Mouse (Mus musculus): Measurements from ENCODE around the gene Tpst1. TPM values are rescaled to one million over a fixed set of nuclear protein-coding genes. Genes with fewer than 3 reads are reported as not detected.

Gene Tpst1
- polyA plus RNA-seq, 1 experiment from 2014 or later, result 72.9 TPM

DNA sequence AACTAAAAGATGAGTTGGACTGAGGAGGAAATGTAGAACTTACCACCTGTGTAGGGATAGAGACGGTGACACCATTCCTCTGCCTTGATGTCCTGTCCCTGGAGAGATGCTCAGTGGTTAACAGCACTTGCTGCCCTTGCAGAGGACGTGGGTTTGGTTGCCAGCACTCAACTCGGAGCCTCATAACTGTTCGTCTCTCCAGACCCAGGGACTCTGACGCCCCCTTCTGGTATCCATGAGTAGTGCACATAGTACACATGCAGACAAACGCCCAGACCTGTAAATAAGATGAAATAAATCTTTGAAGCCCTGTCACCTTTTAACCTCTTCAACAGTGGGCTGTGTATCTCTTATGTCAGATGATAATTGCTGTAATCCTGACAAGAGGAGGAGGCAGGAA, 26.1 kb upstream of the Tpst1 start:
- ATAC-seq (replicated peaks; ENCODE audit: insufficient number of reproducible peaks, low FRiP score, low TSS enrichment, low read depth) (no peak), DNase-seq (ENCODE audit: low spot score) (no peak)
- Histone ChIP-seq H3K27me3 (ENCODE audit: control insufficient read depth, insufficient read depth, low read length) (no peaks in the 10 kb centered on the region), H3K4me3 (ENCODE audit: low read depth, low read length) (no peak overlapping the region), H3K27ac (replicated peaks; ENCODE audit: low read depth, low read length) (no peak overlapping the region), H3K4me1 (ENCODE audit: control insufficient read depth, insufficient read depth, low read length) (no peaks in the 10 kb centered on the region), H3K9me3 (replicated peaks; ENCODE audit: control insufficient read depth, low read length) (no peaks in the 10 kb centered on the region), H3K36me3 (replicated peaks; ENCODE audit: control insufficient read depth, insufficient read depth, low read depth, low read length) (peaks cover 2% of the 10 kb centered on the region), H3K9ac (replicated peaks; ENCODE audit: low read length) (no peak overlapping the region), H3K4me2 (ENCODE audit: low read depth, low read length) (no peak overlapping the region)
- 79% methylated on average over 6 of the region's 6 CpGs for WGBS

DNA sequence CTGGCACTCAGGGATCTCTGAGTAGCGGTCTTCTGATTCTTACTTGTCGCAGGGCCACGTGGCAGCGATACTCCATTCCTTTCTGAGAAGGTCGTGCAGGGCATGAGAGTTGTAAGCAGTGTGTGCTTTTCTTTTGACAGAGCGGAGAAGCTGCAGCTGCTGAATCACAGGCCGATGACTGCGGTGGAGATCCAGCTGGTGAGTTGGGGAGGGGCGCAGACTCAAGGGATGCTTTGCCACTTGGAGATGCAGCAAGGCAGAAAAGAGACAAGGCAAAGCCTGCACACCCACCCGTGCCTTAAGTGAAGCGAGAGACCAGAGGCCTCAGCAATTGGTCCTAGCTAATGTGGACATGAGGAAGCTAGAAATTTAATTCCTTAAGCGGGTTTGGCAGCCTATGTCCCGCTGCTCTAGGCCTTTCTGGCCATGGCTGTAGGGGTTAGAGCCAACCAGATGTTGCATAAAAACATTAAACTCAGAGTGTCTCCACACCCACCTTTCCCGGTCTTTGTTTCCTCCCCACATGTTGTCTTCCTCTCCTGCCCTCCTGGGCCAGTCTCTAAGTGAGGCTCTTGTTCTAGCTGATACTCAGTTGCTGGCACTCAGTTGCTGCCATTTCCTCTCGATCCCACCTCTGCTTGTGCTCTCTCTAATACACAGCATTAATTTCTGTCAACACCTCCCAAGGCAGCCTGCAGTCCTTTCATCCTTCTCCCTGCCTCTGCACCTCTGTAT, 24.2 kb upstream of the Tpst1 start:
- Histone ChIP-seq H3K4me3 (ENCODE audit: low read depth, low read length) (no peak overlapping the region), H3K4me2 (ENCODE audit: low read depth, low read length) (no peak overlapping the region), H3K9ac (replicated peaks; ENCODE audit: low read length) (no peak overlapping the region), H3K27ac (replicated peaks; ENCODE audit: low read depth, low read length) (no peak overlapping the region), H3K27me3 (ENCODE audit: control insufficient read depth, insufficient read depth, low read length) (no peaks in the 10 kb centered on the region), H3K4me1 (ENCODE audit: control insufficient read depth, insufficient read depth, low read length) (no peaks in the 10 kb centered on the region), H3K9me3 (replicated peaks; ENCODE audit: control insufficient read depth, low read length) (no peaks in the 10 kb centered on the region), H3K36me3 (replicated peaks; ENCODE audit: control insufficient read depth, insufficient read depth, low read depth, low read length) (peaks cover 2% of the 10 kb centered on the region; the same call in 1 of the 2 replicates)
- DNase-seq (ENCODE audit: low spot score), result no peak
- 85% methylated on average over 15 of the region's 15 CpGs for WGBS
- no peak for ATAC-seq (replicated peaks; ENCODE audit: insufficient number of reproducible peaks, low FRiP score, low TSS enrichment, low read depth)

DNA sequence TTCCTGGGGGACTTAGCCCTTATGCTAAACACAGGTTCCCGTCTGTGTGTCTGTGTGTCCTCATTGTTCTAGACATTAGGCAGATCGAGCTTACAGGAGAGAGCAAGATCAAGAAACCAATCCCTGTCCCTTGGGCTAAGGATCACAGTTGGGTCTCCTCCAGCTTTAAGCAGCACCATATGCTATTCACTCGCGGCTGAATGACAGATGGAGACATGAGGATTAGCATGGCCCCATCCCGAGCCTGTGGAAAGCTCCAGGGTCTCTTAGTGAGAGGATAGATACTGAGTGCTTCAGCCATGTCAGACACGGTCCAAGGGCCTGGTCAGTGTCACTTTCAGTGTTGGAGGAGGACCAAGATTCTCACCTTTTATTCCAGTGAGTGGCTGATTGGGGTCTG, 22.7 kb upstream of the Tpst1 start:
- H3K9ac ChIP-seq (replicated peaks; ENCODE audit: low read length), result no peak overlapping the region
- no peaks in the 10 kb centered on the region for H3K27me3 ChIP-seq (ENCODE audit: control insufficient read depth, insufficient read depth, low read length)
- H3K4me2 ChIP-seq (ENCODE audit: low read depth, low read length), result no peak overlapping the region
- ATAC-seq (replicated peaks; ENCODE audit: insufficient number of reproducible peaks, low FRiP score, low TSS enrichment, low read depth) (no peak), DNase-seq (ENCODE audit: low spot score) (no peak)
- peaks cover 2% of the 10 kb centered on the region; the same call in 1 of the 2 replicates for H3K36me3 ChIP-seq (replicated peaks; ENCODE audit: control insufficient read depth, insufficient read depth, low read depth, low read length)
- 64% methylated on average over 6 of the region's 6 CpGs for WGBS
- H3K4me3 ChIP-seq (ENCODE audit: low read depth, low read length), result no peak overlapping the region
- H3K27ac ChIP-seq (replicated peaks; ENCODE audit: low read depth, low read length), result no peak overlapping the region
- no peaks in the 10 kb centered on the region for H3K9me3 ChIP-seq (replicated peaks; ENCODE audit: control insufficient read depth, low read length)
- H3K4me1 ChIP-seq (ENCODE audit: control insufficient read depth, insufficient read depth, low read length), result no peaks in the 10 kb centered on the region

DNA sequence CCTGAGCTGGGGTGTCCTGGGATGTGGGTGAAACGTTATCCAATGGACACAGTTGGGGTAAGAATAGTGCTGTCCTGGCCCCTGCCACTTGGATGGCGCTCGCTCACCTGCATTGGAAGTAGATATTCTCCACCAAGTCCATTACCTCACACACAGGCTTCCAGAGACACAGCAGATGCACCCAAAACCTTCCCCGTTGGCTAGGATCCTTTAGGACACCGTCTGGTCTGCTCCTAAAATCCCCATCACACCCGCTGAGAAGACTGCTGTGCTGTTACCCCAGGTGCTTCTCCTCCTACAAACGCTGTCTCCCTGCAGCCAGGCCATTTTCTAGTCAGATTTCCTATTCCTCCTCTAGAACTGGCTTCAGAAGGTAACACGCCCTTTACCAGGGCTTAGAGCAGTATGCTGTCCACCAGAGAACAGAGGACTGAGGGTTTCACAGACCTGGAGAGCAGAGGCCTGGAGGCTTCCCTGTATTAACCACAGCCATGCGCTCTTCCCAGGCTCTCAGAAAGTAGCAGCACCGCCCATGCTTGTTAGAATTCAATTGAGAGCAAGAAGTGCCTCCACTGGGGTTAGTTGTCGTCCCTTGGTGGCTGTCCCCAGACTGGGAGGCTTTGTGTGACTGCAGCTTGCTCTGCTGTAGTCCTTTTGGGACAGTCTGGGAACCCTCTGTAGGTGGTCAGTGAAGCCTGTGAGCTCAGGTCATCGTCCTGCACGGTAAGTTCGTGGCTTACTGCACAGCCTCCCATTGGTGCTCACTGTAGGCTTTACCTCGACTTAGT, 21.9 kb upstream of the Tpst1 start:
- H3K27ac ChIP-seq (replicated peaks; ENCODE audit: low read depth, low read length), result no peak overlapping the region
- H3K36me3 ChIP-seq (replicated peaks; ENCODE audit: control insufficient read depth, insufficient read depth, low read depth, low read length), result peaks cover 2% of the 10 kb centered on the region; the same call in 1 of the 2 replicates
- no peak overlapping the region for H3K4me3 ChIP-seq (ENCODE audit: low read depth, low read length)
- H3K4me2 ChIP-seq (ENCODE audit: low read depth, low read length), result no peak overlapping the region
- 82% methylated on average over 15 of the region's 15 CpGs for whole genome bisulfite sequencing
- ATAC-seq (replicated peaks; ENCODE audit: insufficient number of reproducible peaks, low FRiP score, low TSS enrichment, low read depth) (no peak), DNase-seq (ENCODE audit: low spot score) (no peak)
- no peak overlapping the region for H3K9ac ChIP-seq (replicated peaks; ENCODE audit: low read length)
- H3K9me3 ChIP-seq (replicated peaks; ENCODE audit: control insufficient read depth, low read length), result no peaks in the 10 kb centered on the region
- no peaks in the 10 kb centered on the region for H3K4me1 ChIP-seq (ENCODE audit: control insufficient read depth, insufficient read depth, low read length)
- no peaks in the 10 kb centered on the region for H3K27me3 ChIP-seq (ENCODE audit: control insufficient read depth, insufficient read depth, low read length)

DNA sequence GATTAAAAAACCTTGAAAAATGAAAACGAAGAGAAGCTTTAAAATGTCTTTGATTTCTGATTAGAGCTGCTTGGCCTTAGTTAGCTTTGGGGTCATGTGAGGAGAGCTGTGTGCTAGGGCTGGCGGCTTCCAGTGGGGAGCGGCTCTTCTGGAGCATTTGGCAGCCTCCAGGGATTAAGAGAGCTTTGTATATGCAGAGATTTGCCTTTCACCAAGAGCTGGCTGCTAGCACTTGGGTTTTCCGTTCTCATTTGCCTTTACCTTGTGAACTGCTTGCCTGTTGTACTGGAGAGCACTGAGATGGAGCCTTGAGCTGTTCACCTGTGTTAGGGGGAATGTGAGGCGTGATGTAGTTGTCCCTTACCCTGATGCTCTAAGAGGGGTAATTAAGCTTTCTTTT, 20.6 kb upstream of the Tpst1 start:
- Histone ChIP-seq H3K27ac (replicated peaks; ENCODE audit: low read depth, low read length) (no peak overlapping the region), H3K9ac (replicated peaks; ENCODE audit: low read length) (no peak overlapping the region), H3K36me3 (replicated peaks; ENCODE audit: control insufficient read depth, insufficient read depth, low read depth, low read length) (no peaks in the 10 kb centered on the region), H3K4me1 (ENCODE audit: control insufficient read depth, insufficient read depth, low read length) (no peaks in the 10 kb centered on the region), H3K4me2 (ENCODE audit: low read depth, low read length) (no peak overlapping the region), H3K27me3 (ENCODE audit: control insufficient read depth, insufficient read depth, low read length) (no peaks in the 10 kb centered on the region), H3K4me3 (ENCODE audit: low read depth, low read length) (no peak overlapping the region), H3K9me3 (replicated peaks; ENCODE audit: control insufficient read depth, low read length) (no peaks in the 10 kb centered on the region)
- DNase-seq (ENCODE audit: low spot score), result no peak
- WGBS, result 71% methylated on average over 5 of the region's 5 CpGs
- no peak for ATAC-seq (replicated peaks; ENCODE audit: insufficient number of reproducible peaks, low FRiP score, low TSS enrichment, low read depth)

DNA sequence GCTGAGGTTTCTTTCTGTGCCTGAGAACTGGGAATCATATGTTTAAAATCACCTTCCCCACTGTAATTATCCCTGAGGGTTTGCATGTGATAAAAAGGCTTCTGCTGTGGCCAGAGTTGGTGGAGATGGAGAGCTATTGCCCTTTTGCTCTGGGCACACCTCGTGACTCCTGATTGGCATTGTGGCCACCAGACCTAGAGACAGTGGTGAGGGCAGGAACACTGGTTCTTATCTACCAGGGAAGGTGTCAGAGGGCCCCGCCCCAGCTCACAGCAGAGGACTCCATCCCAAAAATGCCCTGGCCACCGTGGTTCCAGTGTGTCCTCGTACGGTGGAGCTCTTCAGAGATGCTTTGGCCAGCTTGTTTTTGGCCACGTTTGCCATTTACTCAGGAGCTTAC, 20.2 kb upstream of the Tpst1 start:
- H3K4me2 ChIP-seq (ENCODE audit: low read depth, low read length), result no peak overlapping the region
- H3K36me3 ChIP-seq (replicated peaks; ENCODE audit: control insufficient read depth, insufficient read depth, low read depth, low read length), result no peaks in the 10 kb centered on the region
- no peak for DNase-seq (ENCODE audit: low spot score)
- no peak overlapping the region for H3K4me3 ChIP-seq (ENCODE audit: low read depth, low read length)
- no peaks in the 10 kb centered on the region for H3K4me1 ChIP-seq (ENCODE audit: control insufficient read depth, insufficient read depth, low read length)
- ATAC-seq (replicated peaks; ENCODE audit: insufficient number of reproducible peaks, low FRiP score, low TSS enrichment, low read depth), result no peak
- no peak overlapping the region for H3K9ac ChIP-seq (replicated peaks; ENCODE audit: low read length)
- no peak overlapping the region for H3K27ac ChIP-seq (replicated peaks; ENCODE audit: low read depth, low read length)
- H3K27me3 ChIP-seq (ENCODE audit: control insufficient read depth, insufficient read depth, low read length), result no peaks in the 10 kb centered on the region
- WGBS, result 88% methylated on average over 6 of the region's 6 CpGs
- no peaks in the 10 kb centered on the region for H3K9me3 ChIP-seq (replicated peaks; ENCODE audit: control insufficient read depth, low read length)

DNA sequence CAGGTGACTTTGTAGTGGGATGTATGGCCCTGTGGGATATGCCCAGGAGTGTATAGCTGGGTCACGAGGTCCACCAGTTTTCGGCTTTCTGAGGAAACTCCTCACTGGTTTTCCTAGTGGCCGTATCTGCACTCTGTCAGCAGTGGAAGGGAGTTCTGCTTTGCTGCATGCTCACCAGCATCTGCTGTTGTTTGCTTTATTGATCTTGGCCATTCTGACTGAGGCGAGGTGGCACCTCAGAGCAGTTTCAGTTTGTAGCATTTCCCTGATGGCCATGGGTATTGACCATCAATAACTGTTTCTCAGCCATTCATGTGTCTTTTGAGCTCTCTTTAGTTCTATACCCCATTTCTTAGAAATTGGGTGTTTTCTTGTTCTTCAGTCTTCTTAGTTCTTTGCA, 17.4 kb upstream of the Tpst1 start:
- no peak overlapping the region for H3K4me3 ChIP-seq (ENCODE audit: low read depth, low read length)
- H3K27ac ChIP-seq (replicated peaks; ENCODE audit: low read depth, low read length), result no peak overlapping the region
- no peaks in the 10 kb centered on the region for H3K4me1 ChIP-seq (ENCODE audit: control insufficient read depth, insufficient read depth, low read length)
- no peak for ATAC-seq (replicated peaks; ENCODE audit: insufficient number of reproducible peaks, low FRiP score, low TSS enrichment, low read depth)
- no peak for DNase-seq (ENCODE audit: low spot score)
- 95% methylated on average over 4 of the region's 4 CpGs for WGBS
- H3K9me3 ChIP-seq (replicated peaks; ENCODE audit: control insufficient read depth, low read length), result no peaks in the 10 kb centered on the region
- no peak overlapping the region for H3K4me2 ChIP-seq (ENCODE audit: low read depth, low read length)
- H3K36me3 ChIP-seq (replicated peaks; ENCODE audit: control insufficient read depth, insufficient read depth, low read depth, low read length), result no peaks in the 10 kb centered on the region; the same call in none of the 2 replicates
- no peaks in the 10 kb centered on the region for H3K27me3 ChIP-seq (ENCODE audit: control insufficient read depth, insufficient read depth, low read length)
- H3K9ac ChIP-seq (replicated peaks; ENCODE audit: low read length), result no peak overlapping the region

DNA sequence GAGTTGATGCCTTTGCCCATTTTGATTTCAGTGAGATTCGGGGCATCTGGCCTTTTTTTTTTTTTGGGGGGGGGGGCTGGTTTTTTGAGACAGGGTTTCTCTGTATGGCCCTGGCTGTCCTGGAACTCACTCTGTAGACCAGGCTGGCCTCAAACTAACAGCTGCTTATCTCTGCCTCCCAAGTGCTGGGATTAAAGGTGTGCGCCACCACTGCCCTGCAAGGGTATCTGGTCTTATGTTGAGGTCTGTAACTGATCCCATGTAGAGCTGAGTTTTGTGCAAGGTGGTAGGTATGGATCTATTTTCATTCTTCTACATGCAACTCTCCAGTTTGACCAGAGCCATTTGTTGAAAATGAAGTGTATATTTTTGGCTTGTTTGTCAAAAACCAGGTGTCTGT, 16.8 kb upstream of the Tpst1 start:
- no peak overlapping the region for H3K4me3 ChIP-seq (ENCODE audit: low read depth, low read length)
- H3K4me1 ChIP-seq (ENCODE audit: control insufficient read depth, insufficient read depth, low read length), result no peaks in the 10 kb centered on the region
- no peak overlapping the region for H3K27ac ChIP-seq (replicated peaks; ENCODE audit: low read depth, low read length)
- 90% methylated on average over 2 of the region's 2 CpGs for WGBS
- ATAC-seq (replicated peaks; ENCODE audit: insufficient number of reproducible peaks, low FRiP score, low TSS enrichment, low read depth), result no peak
- H3K9ac ChIP-seq (replicated peaks; ENCODE audit: low read length), result no peak overlapping the region
- no peak overlapping the region for H3K4me2 ChIP-seq (ENCODE audit: low read depth, low read length)
- H3K9me3 ChIP-seq (replicated peaks; ENCODE audit: control insufficient read depth, low read length), result no peaks in the 10 kb centered on the region
- H3K27me3 ChIP-seq (ENCODE audit: control insufficient read depth, insufficient read depth, low read length), result no peaks in the 10 kb centered on the region
- DNase-seq (ENCODE audit: low spot score), result no peak
- H3K36me3 ChIP-seq (replicated peaks; ENCODE audit: control insufficient read depth, insufficient read depth, low read depth, low read length), result no peaks in the 10 kb centered on the region; the same call in none of the 2 replicates
